Mouse (Mus musculus) brain, embryonic 14.5 days (tissue): Measurements from ENCODE around the gene Smim12. TPM values are rescaled to one million over a fixed set of nuclear protein-coding genes. Genes with fewer than 3 reads are reported as not detected.

Experiments used
- DNase-seq: peaks from one replicate; pipeline ENCODE4 v3.0.0-alpha.2; 2011; ENCODE audit warnings: low read depth
- CTCF ChIP-seq: fragments of 200-500 bp; IDR thresholded peaks from 2 replicates; pipeline ENCODE4 v1.5.1; 2012; ENCODE audit warnings: inconsistent platforms, mild to moderate bottlenecking, moderate library complexity, borderline replicate concordance; ENCODE audit not compliant: insufficient read depth, insufficient read length; ENCODE audit errors: extremely low read depth
- POLR2A ChIP-seq: fragments of 200-500 bp; IDR thresholded peaks from 2 replicates; pipeline ENCODE4 v1.6.1; 2012; ENCODE audit warnings: mild to moderate bottlenecking, inconsistent platforms, borderline replicate concordance; ENCODE audit not compliant: poor library complexity, insufficient read depth, insufficient read length, severe bottlenecking; ENCODE audit errors: extremely low read depth
- polyA plus RNA-seq: library from polyadenylated mRNA; depleted of rRNA; stranded (reverse); fragments of >200 nt; gene quantifications from 2 replicates; pipeline ENCODE4 v1.2.3, GENCODE M21; 2012

Smim12 gene
- polyA plus RNA-seq, 1 experiment = 31.6 TPM

DNA sequence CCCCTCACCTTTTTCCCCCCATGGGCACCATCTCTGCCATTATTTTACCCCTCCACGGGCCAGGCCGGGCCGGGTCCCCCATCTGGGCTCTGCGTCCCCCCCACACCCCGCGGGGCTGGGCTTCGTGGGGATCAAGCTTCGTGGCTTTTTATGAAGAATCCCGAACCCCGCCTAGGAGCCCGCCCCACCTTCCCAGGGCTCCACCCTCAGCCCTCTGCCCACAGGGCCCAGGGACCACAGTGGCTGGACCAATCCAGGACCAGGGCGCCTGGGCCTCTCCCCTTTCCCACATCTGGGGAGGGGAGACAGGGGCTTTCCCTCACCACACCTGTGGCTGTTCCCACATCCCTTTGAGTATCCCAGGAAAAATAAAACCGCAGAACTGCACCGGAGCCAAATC lies 7.0 kb upstream of the Smim12 start:
- no peak for DNase-seq
- TF ChIP-seq POLR2A (no peak), CTCF (no peak)

DNA sequence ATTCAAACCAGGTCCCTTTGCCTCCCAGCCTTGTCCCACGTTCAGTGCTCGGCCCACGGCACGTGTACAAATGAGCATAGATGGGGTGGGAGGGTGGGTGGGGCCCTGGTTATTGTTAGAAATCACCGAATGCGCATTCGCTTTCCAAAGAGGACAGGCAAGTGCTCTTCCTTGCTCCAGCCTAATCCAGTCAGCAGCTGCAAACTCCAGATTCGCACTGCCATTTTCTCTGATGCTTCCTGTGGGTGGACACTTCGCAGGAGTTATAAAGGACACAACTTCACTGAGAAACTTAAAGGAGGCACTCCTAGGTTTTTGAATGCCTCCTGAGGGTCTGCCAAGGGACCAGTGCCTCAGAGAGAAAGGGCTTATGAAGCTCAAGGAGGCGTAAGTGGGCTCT lies 6.3 kb upstream of the Smim12 start:
- TF ChIP-seq POLR2A (no peak), CTCF (no peak)
- no peak for DNase-seq

DNA sequence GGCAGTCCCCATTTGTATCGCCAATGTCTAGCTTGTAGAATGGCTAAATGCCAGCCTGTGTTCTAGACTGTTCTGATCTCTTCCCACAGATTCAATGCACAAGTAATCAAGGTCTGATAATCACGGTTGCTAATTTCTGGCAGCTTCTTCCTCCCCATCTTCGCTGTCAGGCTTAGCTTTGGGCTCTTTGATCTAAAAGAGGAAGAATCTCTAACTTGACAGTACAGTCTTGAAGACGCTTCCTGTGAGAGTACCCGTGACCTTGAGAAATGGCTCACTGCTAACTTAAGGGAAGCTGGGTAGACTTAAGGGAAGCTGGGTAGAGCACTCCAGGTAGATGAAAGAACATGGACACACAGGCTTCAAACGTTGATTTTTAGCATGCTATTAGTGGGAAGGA lies 888 bp upstream of the Smim12 start:
- TF ChIP-seq CTCF (no peak), POLR2A (no peak)
- DNase-seq = no peak

DNA sequence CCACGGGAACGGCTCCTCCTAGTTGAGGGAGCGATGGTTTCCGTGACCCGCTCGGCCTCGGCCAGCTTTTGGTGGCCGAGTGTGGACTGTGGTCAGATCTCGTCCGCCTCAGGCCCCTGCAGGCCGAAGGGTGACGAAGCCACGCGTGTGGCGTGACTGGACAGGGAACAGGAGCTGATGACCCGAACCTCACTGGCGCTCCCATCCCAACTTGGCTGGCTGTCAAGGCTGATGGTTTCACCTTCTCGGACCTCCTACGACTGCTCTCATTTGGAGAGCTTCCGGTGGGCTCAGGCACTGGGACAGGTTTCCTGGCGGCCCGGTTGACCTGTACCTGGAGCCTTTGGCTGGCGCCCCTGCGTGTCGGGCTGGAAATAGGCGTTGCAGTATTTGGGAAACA lies 369 bp downstream of the Smim12 start:
- TF ChIP-seq POLR2A (no peak), CTCF (no peak)
- no peak for DNase-seq

DNA sequence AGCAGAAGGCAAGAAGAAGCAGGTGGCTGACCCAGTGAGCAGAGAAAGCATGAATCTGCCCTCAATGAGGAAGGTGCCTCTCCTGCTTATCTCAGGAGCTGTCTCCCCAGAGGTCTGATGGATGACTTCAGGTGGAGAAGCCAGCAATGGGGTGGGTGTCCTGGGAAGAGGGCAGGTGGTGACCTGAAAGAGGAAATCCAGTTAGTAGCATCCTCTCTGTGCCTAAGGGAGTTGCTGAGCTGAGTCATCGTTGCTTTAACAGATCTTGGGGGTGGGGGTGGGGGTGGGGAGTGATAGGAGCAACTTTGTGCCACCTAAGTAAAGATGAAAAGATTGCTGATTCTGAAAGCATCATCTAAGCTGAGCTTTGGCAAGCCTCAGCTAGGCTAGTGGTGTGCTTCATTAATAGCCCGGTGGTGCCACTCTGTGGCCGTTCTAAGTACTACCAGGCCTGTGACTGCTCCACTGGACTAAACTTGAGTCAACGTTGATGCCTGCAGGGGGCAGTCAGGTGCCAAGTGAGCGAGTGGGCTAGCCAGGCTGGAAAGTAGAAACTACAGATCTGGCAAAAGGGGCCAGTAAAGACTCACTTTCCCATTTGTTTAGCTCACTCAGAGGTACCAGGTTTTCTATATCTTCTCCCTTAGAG lies 6.2 kb downstream of the Smim12 start:
- peak; percentile 95 for DNase-seq
- TF ChIP-seq POLR2A = no peak
- TF ChIP-seq CTCF = peak; percentile 94

DNA sequence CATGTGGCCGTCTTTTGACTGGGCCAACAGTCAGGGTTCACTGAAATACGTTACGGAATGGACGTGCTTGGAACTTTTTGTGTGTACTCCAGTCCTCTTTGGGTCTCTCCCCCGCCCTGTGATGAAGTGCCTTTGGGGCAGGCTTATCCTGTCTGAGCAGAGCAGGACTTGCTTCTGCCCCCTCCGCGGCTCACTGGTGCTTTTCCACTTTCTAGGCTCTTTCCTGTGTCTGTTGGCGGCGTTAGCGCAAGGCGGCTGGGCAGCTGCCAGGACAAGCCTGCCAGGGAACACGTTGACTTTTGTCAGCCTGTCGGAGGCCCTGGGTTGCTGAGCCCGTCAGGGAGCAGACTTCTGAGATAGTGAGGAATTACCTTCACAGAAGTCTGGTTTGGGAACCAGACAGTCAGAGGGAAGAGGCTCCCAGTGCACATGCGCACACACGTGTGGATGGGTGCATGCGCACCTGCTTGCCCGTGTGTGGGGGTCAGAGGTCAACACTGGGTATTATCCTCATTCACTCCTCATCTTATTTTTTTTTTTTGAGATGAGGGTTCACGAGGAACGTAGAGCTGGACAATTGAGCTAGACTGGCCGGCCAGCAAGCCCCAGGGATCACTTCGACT lies 8.5 kb downstream of the Smim12 start:
- TF ChIP-seq CTCF (no peak), POLR2A (no peak)

DNA sequence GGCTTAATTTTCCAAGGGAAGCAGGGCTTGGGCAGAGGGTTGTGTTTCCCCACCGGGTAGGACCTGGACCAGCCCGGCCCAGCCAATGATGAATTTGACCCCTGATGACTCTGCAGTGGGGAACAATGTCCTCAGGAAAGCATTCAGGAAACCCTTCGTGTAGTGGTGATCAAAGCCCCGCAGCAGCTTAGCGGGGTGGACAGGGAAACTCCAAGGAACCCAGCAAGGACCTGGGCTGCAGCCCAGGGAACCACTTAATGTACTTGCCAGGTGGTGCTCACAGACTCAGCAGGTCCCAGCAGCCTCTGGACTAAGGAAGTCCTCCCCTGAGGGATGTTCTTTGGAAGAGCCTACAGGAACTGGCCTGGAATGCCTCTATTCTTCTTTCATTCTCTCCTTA lies 13.2 kb downstream of the Smim12 start:
- TF ChIP-seq CTCF (no peak), POLR2A (no peak)
- no peak for DNase-seq

More for the DNA sequence above, 8.5 kb downstream of the Smim12 start:
- DNase-seq = peak; percentile 60

DNA sequence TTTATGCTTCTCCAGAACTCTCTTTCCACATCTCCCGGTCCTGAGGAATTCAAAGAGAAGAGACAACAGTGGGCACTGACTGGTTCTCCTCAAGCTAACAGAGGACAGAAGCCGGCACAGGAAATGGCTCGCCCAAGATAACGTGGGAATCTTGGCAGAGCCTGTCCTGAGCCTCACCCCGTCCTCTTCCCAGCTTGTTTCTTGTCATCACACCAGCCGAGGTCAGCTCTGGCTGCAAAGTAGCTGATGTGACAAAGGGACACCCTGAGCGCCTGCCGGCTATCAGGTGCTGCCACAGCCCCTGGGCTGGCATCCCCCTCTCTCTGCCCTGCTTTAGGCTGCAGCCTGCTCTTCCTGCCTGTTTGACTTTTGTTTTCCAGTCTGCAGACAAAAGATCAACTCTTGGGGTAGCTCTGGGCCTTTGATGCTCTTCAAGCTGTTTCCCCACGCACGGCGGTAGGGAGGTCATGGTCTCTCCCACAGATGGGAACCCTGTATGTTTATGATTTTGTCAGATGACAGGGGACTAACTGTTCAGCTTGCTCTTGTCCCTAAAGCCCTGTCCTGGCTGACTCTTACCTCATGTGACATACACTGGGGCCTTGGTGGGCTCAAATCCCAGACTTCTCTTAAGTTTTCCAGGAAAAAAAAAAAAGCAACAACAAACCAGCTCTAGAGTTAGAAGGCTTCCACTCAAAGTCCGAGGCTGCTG lies 14.8 kb downstream of the Smim12 start:
- no peak for DNase-seq

DNA sequence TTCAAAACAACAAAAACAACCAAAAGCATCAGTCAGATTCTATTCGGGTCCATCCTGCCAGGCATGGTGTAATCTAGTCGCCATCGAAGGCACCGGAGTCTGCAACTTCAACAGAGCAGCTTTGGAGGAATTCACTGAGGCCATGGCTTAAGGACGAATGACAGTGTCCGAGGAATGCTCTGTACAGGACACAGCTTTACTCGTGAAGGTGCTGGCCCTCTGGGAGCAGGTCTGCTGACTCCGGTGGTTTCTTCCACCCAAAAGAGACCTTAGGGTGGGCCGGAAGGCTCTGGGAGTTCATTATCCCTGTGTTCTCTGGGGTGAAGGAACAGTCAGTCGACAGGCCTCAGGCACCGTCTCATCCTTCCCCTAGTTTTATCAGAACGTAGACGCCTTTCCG lies 18.0 kb downstream of the Smim12 start:
- TF ChIP-seq CTCF (no peak), POLR2A (no peak)
- DNase-seq = no peak

More for the DNA sequence above, 14.8 kb downstream of the Smim12 start:
- no peak for TF ChIP-seq CTCF
- no peak for TF ChIP-seq POLR2A

DNA sequence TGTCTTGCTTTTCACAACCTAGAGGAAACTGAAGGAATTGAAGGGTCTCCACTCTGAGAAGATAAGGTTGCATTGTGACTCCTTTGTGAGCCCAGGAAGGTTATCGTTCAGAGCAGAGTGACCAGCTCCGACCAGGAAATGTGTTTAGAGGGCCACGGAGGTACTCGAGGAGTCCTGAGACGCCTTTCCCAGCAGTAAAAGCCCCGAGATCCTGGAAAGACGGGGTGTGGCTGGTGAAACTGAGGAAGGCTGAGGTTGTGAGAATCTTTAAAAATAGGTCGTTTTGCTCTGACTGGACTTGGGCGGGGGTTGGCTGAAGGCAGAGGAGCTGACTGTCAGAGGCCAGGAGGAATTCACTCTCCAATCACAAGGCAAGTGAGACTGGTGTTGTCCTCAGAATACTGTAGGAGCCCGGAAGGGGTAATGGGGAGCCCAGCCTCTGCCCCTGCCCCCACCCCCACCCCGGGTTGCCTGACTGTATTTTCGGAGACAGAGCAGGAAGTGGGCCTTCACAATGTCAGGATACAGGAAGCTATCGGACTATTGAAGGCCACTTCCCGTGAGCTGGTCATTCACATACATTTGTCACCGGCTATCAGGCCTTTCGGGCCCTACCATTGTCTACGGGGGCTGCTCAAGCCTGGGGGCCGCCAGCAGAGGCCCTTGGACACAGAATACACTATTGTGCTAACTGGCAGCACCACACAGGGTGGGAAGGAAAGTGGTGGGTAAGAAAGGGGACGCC lies 20.0 kb downstream of the Smim12 start:
- no peak for DNase-seq

DNA sequence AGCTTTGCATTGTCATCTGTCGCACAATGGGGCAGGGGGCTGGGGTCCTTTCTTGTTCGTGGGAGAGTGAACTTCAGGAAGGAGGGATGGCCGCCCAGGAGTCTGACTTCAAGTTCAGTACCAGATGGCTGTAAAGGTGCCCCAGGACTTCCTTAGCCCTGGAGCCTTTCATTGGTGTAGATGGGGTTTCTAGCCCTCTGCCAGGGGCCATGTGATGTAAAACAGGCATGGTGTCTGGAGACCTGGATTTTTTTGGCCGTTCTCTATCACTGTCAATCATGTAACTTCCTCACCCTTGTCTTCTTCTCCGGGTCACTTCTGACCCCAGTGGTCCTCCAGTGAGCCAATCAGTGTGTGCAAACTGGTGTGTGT lies 20.6 kb downstream of the Smim12 start:
- no peak for DNase-seq
- TF ChIP-seq POLR2A (no peak), CTCF (no peak)

More for the DNA sequence above, 20.0 kb downstream of the Smim12 start:
- TF ChIP-seq POLR2A (no peak), CTCF (no peak)

DNA sequence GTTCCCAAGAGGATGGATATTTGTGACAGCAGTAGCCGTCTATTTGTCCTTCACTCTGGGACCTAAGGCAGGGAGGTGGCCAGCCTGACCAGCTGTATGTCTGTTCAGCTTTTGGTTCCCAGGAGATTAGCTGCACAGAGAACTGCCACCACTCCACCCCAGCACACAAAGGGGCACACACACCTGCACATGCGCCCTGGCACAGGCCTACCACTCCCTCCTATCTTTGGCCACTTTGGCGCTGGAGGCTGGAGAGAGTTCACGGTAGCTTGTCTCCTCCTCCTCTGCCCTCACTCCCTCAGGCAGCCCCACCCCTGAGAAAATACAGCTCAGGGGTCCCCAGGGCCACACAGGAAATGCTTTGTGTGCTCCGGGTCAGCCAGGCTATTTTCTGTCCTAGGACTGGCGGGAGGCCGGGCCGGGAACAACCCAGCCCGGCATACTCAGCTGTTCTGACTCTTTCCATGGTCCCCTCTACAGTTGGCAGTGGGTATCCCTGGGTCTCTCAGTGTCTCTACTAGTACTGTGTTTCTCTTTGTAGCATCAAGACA lies 34.9 kb downstream of the Smim12 start:
- no peak for DNase-seq
- TF ChIP-seq CTCF (no peak), POLR2A (no peak)
